Mouse (Mus musculus) limb, embryonic 15.5 days (tissue): ENCODE data around the gene Ccdc107. TPM values are rescaled to one million over a fixed set of nuclear protein-coding genes. Genes with fewer than 3 reads are reported as not detected.

ENCODE experiments used
- ATAC-seq: fragments of 200-750 bp; cut with Nextera tagmentation; 2 replicates; pipeline ENCODE4 v1.8.0; 2017; ENCODE audit warnings: low read depth, moderate TSS enrichment; ENCODE audit not compliant: insufficient number of reproducible peaks, low FRiP score, low TSS enrichment
- H3K27ac ChIP-seq: fragments of 300-500 bp; sonication (generic); 2 replicates; pipeline ENCODE4 v1.5.1; 2015; ENCODE audit warnings: moderate library complexity, mild to moderate bottlenecking, inconsistent platforms
- H3K27me3 ChIP-seq: fragments of 300-500 bp; sonication (generic); 2 replicates; pipeline ENCODE4 v1.6.1; 2015; ENCODE audit warnings: inconsistent platforms
- H3K36me3 ChIP-seq: fragments of 300-500 bp; sonication (generic); 2 replicates; pipeline ENCODE4 v1.6.1; 2015; ENCODE audit warnings: inconsistent platforms
- H3K4me1 ChIP-seq: fragments of 300-500 bp; sonication (generic); 2 replicates; pipeline ENCODE4 v1.6.1; 2015; ENCODE audit warnings: inconsistent platforms
- H3K4me2 ChIP-seq: fragments of 300-500 bp; sonication (generic); 2 replicates; pipeline ENCODE4 v1.6.1; 2015; ENCODE audit warnings: mild to moderate bottlenecking, inconsistent platforms
- H3K4me3 ChIP-seq: fragments of 300-500 bp; sonication (generic); 2 replicates; pipeline ENCODE4 v1.5.1; 2015; ENCODE audit warnings: mild to moderate bottlenecking, inconsistent platforms
- H3K9ac ChIP-seq: fragments of 300-500 bp; sonication (generic); 2 replicates; pipeline ENCODE4 v1.6.1; 2015; ENCODE audit warnings: inconsistent platforms
- H3K9me3 ChIP-seq: fragments of 300-500 bp; sonication (generic); 2 replicates; pipeline ENCODE4 v1.6.1; 2016; ENCODE audit warnings: inconsistent platforms
- WGBS: fragments of 180-500 bp; shearing (Covaris S2); methylation state at CpG from one replicate; pipeline ENCODE4 v1.1.7; 2015; 5-methylcytosine and 5-hydroxymethylcytosine counted together
- polyA plus RNA-seq: library from polyadenylated mRNA; unstranded; fragments of >200 nt; fragmentation: Nextera tagmentation; extraction: Ambion mirVana; gene quantifications from 2 replicates; pipeline ENCODE4 v1.2.1, GENCODE M21; 2015

The Ccdc107 gene
- polyA plus RNA-seq: 78.9 and 81.9 TPM in 2 replicates

- Histone ChIP-seq H3K27me3 (no peaks in the 10 kb centered on the region), H3K4me2 (peak within 1 kb of the TSS; percentile 56), H3K9me3 (no peaks in the 10 kb centered on the region; the same call in 1 of the 2 replicates), H3K27ac (peak within 1 kb of the TSS; percentile 95), H3K36me3 (peaks cover 21% of the 10 kb centered on the region), H3K9ac (peak within 1 kb of the TSS; percentile 73), H3K4me1 (peaks cover 19% of the 10 kb centered on the region), H3K4me3 (peak within 1 kb of the TSS; percentile 74)
- WGBS: 0% methylated on average over 25 of the region's 25 CpGs
- peak; percentile 97 for ATAC-seq
Measured at GRCm38 (mm10) chr4:43492821-43493185, at the start of gene Ccdc107. Gene Ccdc107 (plus strand): TSS chr4:43492900.

DNA sequence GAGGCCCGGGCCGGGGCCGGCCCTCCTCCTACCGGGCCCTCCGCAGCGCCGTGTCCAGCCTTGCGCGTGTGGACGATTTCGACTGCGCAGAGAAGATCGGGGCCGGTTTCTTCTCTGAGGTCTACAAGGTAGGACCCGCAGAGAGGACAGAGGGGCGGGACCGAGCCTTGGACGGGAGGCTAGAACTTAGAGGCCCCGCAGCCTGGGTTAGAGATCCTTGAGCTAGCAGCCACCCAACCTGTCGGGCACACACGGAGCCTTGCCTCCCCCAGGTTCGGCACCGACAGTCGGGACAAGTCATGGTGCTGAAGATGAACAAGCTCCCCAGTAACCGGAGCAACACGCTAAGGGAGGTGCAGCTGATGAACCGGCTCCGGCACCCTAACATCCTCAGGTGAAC, 49.2 kb upstream of the Ccdc107 start:
- no peak for ATAC-seq
- Histone ChIP-seq H3K9ac (peak overlapping the region; percentile 99), H3K36me3 (peaks cover 36% of the 10 kb centered on the region), H3K27me3 (no peaks in the 10 kb centered on the region), H3K27ac (peak overlapping the region; percentile 93), H3K4me1 (peaks cover 25% of the 10 kb centered on the region), H3K4me2 (peak overlapping the region; percentile 89), H3K9me3 (no peaks in the 10 kb centered on the region), H3K4me3 (peak overlapping the region; percentile 97)
- WGBS: under 1% methylated on average over 28 of the region's 28 CpGs

DNA sequence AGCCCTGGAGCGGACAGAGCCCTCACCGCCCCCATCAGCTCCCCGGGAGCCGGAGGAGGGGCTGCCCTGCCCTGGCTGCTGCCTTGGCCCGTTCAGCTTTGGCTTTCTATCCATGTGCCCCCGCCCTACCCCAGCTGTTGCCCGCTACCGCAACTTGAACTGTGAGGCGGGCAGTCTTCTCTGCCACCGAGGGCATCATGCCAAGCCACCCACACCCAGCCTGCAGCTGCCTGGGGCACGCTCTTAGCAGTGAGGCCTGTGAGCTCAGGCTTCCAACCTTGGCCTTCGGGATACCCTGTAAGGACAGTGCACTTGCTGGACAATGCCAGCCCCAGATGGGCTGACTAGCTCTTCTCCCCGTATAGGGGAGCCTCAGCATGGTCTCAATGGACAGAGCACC, 45.4 kb upstream of the Ccdc107 start:
- no peaks in the 10 kb centered on the region for H3K9me3 ChIP-seq
- H3K4me3 ChIP-seq: no peak overlapping the region
- H3K27me3 ChIP-seq: peaks cover 3% of the 10 kb centered on the region; the same call in 1 of the 2 replicates
- no peak overlapping the region for H3K27ac ChIP-seq
- peaks cover 37% of the 10 kb centered on the region for H3K36me3 ChIP-seq
- H3K9ac ChIP-seq: no peak overlapping the region
- ATAC-seq: no peak
- 74% methylated on average over 13 of the region's 13 CpGs for WGBS
- peaks cover 28% of the 10 kb centered on the region for H3K4me1 ChIP-seq
- no peak overlapping the region for H3K4me2 ChIP-seq

- H3K27me3 ChIP-seq: peaks cover 16% of the 10 kb centered on the region
- no peaks in the 10 kb centered on the region for H3K9me3 ChIP-seq
- ATAC-seq: no peak
- peaks cover 34% of the 10 kb centered on the region for H3K4me1 ChIP-seq
- H3K27ac ChIP-seq: no peak overlapping the region
- H3K36me3 ChIP-seq: peaks cover 37% of the 10 kb centered on the region
- WGBS: 92% methylated on average over 3 of the region's 3 CpGs
- no peak overlapping the region for H3K4me2 ChIP-seq
- no peak overlapping the region for H3K9ac ChIP-seq
- H3K4me3 ChIP-seq: no peak overlapping the region
Measured at GRCm38 (mm10) chr4:43448554-43448953, 44.1 kb upstream of the Ccdc107 start.

GRCm38 (mm10) chr4:43452315-43452714, 40.4 kb upstream of the Ccdc107 start:
- Histone ChIP-seq H3K9ac (no peak overlapping the region), H3K27me3 (peaks cover 30% of the 10 kb centered on the region), H3K4me2 (no peak overlapping the region), H3K4me3 (no peak overlapping the region), H3K4me1 (peaks cover 24% of the 10 kb centered on the region), H3K36me3 (peaks cover 13% of the 10 kb centered on the region), H3K9me3 (no peaks in the 10 kb centered on the region), H3K27ac (no peak overlapping the region)
- WGBS: 48% methylated on average over 11 of the region's 11 CpGs
- no peak for ATAC-seq

DNA sequence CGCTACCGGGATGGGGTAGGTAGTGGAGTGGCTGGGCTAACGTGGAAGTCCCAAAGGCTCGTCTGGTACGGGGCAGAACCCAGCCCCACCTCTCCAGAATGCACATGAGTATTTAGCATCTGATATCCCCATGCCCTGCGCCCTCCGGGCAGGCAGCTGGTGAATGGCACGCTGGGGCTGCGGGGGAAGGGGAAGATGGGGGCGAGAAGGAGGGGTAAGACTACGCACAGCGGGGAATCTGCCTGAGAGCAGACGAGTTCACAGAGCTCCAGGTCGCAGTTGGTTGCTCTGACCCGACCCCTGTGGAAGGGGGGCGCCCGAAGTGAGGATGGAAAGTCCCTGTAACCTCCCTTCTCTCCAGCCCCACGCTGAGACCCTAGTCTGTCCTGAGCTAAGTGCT, 39.3 kb upstream of the Ccdc107 start:
- Histone ChIP-seq H3K9ac (no peak overlapping the region), H3K27me3 (peaks cover 30% of the 10 kb centered on the region), H3K27ac (no peak overlapping the region), H3K9me3 (no peaks in the 10 kb centered on the region), H3K36me3 (peaks cover 2% of the 10 kb centered on the region), H3K4me2 (peak overlapping the region; percentile 44), H3K4me1 (peaks cover 22% of the 10 kb centered on the region), H3K4me3 (peak overlapping the region; percentile 22)
- under 1% methylated on average over 18 of the region's 18 CpGs for WGBS
- ATAC-seq: no peak

GRCm38 (mm10) chr4:43454041-43454836, 38.5 kb upstream of the Ccdc107 start, which contains the start of gene Cd72:
Gene Cd72 (minus strand): TSS chr4:43454628.
- Histone ChIP-seq H3K27me3 (peaks cover 30% of the 10 kb centered on the region), H3K27ac (no peak within 1 kb of the TSS), H3K4me2 (peak within 1 kb of the TSS; percentile 44), H3K36me3 (no peaks in the 10 kb centered on the region), H3K9ac (no peak within 1 kb of the TSS), H3K4me3 (peak within 1 kb of the TSS; percentile 22), H3K4me1 (peaks cover 22% of the 10 kb centered on the region), H3K9me3 (no peaks in the 10 kb centered on the region)
- ATAC-seq: no peak
- 27% methylated on average over 20 of the region's 20 CpGs for WGBS

DNA sequence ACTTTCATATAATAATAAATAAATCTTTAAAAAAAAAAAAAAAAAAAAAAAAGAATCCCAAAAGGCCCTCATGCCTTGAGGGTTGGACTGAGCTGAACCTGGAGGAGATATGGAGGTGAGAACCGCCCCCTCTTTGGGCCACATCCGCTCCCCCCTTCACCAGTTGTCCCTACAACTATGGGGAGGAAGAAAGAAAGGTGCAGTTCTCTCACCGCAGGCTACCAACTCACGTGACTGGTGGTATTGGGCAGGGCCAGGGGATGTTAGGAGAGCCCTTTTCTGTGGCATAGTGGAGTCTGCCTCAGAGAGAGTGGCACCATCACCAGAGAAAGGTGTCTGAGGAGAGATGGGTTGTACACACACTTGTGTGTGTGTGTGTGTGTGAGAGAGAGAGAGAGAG, 36.2 kb upstream of the Ccdc107 start:
- H3K36me3 ChIP-seq: no peaks in the 10 kb centered on the region
- no peak overlapping the region for H3K4me3 ChIP-seq

GRCm38 (mm10) chr4:43457124-43457523, 35.6 kb upstream of the Ccdc107 start:
- Histone ChIP-seq H3K36me3 (no peaks in the 10 kb centered on the region), H3K4me3 (no peak overlapping the region), H3K27ac (no peak overlapping the region), H3K27me3 (peaks cover 29% of the 10 kb centered on the region), H3K9ac (no peak overlapping the region), H3K4me2 (no peak overlapping the region), H3K4me1 (peaks cover 19% of the 10 kb centered on the region), H3K9me3 (no peaks in the 10 kb centered on the region)
- no peak for ATAC-seq
- WGBS: 25% methylated on average over 8 of the region's 8 CpGs

More for the DNA sequence above, 36.2 kb upstream of the Ccdc107 start:
- ATAC-seq: no peak
- H3K4me2 ChIP-seq: no peak overlapping the region
- peaks cover 19% of the 10 kb centered on the region for H3K4me1 ChIP-seq
- peaks cover 30% of the 10 kb centered on the region for H3K27me3 ChIP-seq
- no peaks in the 10 kb centered on the region for H3K9me3 ChIP-seq
- H3K27ac ChIP-seq: no peak overlapping the region
- 20% methylated on average over 4 of the region's 4 CpGs for WGBS
- no peak overlapping the region for H3K9ac ChIP-seq

- Histone ChIP-seq H3K4me2 (no peak overlapping the region), H3K9me3 (no peaks in the 10 kb centered on the region), H3K9ac (no peak overlapping the region), H3K4me1 (no peaks in the 10 kb centered on the region), H3K27me3 (no peaks in the 10 kb centered on the region), H3K4me3 (no peak overlapping the region), H3K36me3 (no peaks in the 10 kb centered on the region), H3K27ac (no peak overlapping the region)
- ATAC-seq: no peak
- WGBS: 88% methylated on average over 5 of the region's 5 CpGs
Measured at GRCm38 (mm10) chr4:43463102-43463501, 29.6 kb upstream of the Ccdc107 start.

DNA sequence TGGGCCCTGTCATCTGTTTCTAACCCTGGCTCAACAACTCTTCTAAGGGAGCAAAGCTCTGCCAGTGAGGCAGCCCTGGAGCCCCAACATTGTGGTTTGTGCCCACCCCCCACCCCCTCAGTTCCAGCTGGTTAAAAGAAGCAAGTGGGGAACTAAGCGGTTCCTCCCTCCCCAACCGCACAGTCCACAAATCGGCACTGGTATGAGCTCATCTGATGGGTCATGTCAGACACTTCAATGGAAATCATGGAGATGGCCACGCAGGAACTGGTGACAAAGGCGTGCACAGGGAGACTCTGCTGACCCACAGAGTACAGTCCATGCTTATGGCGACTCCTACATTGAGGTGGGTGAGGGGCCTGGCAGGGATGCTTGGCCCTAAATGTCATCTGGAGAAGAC, 26.8 kb upstream of the Ccdc107 start:
- ATAC-seq: no peak
- WGBS: 86% methylated on average over 6 of the region's 6 CpGs

DNA sequence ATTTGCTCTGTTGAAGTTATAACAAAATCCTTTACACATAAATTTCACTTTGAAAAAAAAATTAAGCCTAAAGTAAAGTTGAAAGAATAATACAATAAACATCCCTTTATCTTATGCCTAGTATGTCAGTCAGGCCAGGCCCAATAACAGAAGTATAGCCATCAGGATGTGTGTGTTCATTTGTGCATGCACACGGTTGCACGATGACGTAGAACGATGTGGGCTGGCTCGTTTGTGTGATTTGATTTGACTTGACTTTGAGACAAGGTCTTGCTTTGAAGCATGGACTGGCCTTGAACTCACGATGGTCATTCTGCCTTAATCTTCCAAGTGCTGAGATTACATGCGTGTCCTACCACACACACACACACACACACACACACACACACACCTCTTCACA, 25.8 kb upstream of the Ccdc107 start:
- WGBS: 86% methylated on average over 7 of the region's 7 CpGs
- Histone ChIP-seq H3K27me3 (no peaks in the 10 kb centered on the region), H3K4me3 (no peak overlapping the region), H3K9me3 (no peaks in the 10 kb centered on the region), H3K4me1 (no peaks in the 10 kb centered on the region), H3K4me2 (no peak overlapping the region), H3K27ac (no peak overlapping the region), H3K9ac (no peak overlapping the region), H3K36me3 (no peaks in the 10 kb centered on the region)
- ATAC-seq: no peak

More for the DNA sequence above, 26.8 kb upstream of the Ccdc107 start:
- H3K4me3 ChIP-seq: no peak overlapping the region
- no peak overlapping the region for H3K9ac ChIP-seq
- no peak overlapping the region for H3K27ac ChIP-seq
- no peaks in the 10 kb centered on the region for H3K27me3 ChIP-seq
- H3K4me2 ChIP-seq: no peak overlapping the region
- H3K4me1 ChIP-seq: no peaks in the 10 kb centered on the region
- no peaks in the 10 kb centered on the region for H3K36me3 ChIP-seq
- H3K9me3 ChIP-seq: no peaks in the 10 kb centered on the region
